In the genomic region with DNA sequence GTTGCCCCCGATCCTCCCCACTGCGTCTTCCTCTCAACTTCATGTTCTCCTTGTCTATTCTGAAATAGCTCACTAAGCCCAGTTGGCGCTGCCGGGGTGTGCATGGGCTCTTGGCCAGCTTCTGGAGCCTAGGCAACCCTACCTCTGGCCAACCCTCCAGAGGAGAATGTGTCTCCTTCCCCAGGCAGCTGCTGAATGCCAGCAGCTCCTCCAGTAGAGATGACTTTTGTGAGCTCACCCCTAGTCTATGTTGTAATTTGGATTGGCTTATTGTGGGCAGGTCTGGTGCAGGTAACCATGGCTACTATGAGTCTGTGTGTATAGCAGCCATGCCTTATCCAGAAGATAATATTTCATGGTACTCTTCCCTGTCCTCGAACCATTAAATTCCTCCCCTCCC, we compare ENCODE assay signal across 7 mouse cellular contexts.
DNase-seq lines count a peak whose midpoint lies in the region; ATAC-seq and TF ChIP-seq lines count a peak whose summit lies in the region.

No protein-coding gene starts in this region.

- intact Hi-C loops in heart, postnatal 25 days (cut with DNase I): no loop called here

- H3K4me3 ChIP-seq in limb, embryonic 13.5 days: no peak overlapping the region
- no peak overlapping the region for H3K4me3 ChIP-seq in limb, embryonic 10.5 days
- no peak overlapping the region for H3K4me3 ChIP-seq in embryonic fibroblast, embryonic 13.5 days (ENCODE audit: insufficient read depth, low read length)
- no peak overlapping the region for H3K4me3 ChIP-seq in lung, embryonic 15.5 days

- peaks cover 19% of the 10 kb centered on the region for H3K36me3 ChIP-seq in limb, embryonic 13.5 days
- peaks cover 47% of the 10 kb centered on the region for H3K36me3 ChIP-seq in limb, embryonic 10.5 days
- H3K36me3 ChIP-seq in lung, embryonic 15.5 days: peaks cover 14% of the 10 kb centered on the region

- no peak for DNase-seq in limb, embryonic 10.5 days (ENCODE audit: low spot score)
- peak; percentile 48 for DNase-seq in heart, postnatal 25 days (ENCODE audit: low spot score)
- DNase-seq in urinary bladder, adult 2 months (ENCODE audit: low spot score): peak; percentile 42
- no peak for DNase-seq in spleen, postnatal 4 days (ENCODE audit: low spot score in 2 of 2)

- no peak overlapping the region for H3K4me2 ChIP-seq in limb, embryonic 13.5 days (replicated peaks)
- no peak overlapping the region for H3K4me2 ChIP-seq in lung, embryonic 15.5 days

- H3K27ac ChIP-seq in limb, embryonic 13.5 days: peak overlapping the region; percentile 1; the same call in 1 of the 2 replicates
- H3K27ac ChIP-seq in limb, embryonic 10.5 days: no peak overlapping the region
- peak overlapping the region; percentile 25 for H3K27ac ChIP-seq in embryonic fibroblast, embryonic 13.5 days (ENCODE audit: insufficient read depth, low read length)
- peak overlapping the region; percentile 71 for H3K27ac ChIP-seq in lung, embryonic 15.5 days

- 0 out of 2 replicates have a peak, but pooled peaks cover 2% of the 10 kb centered on the region for H3K9me3 ChIP-seq in limb, embryonic 13.5 days
- no peaks in the 10 kb centered on the region for H3K9me3 ChIP-seq in limb, embryonic 10.5 days (replicated peaks)
- no peaks in the 10 kb centered on the region for H3K9me3 ChIP-seq in lung, embryonic 15.5 days

- peaks cover 41% of the 10 kb centered on the region for H3K4me1 ChIP-seq in limb, embryonic 13.5 days
- peaks cover 5% of the 10 kb centered on the region; the same call in 1 of the 2 replicates for H3K4me1 ChIP-seq in limb, embryonic 10.5 days
- peaks cover 4% of the 10 kb centered on the region; the same call in 1 of the 2 replicates for H3K4me1 ChIP-seq in embryonic fibroblast, embryonic 13.5 days (ENCODE audit: control insufficient read depth, insufficient read depth, low read length)
- peaks cover 27% of the 10 kb centered on the region for H3K4me1 ChIP-seq in lung, embryonic 15.5 days

- peak; percentile 20; the same call in 1 of the 2 replicates for ATAC-seq in limb, embryonic 13.5 days (ENCODE audit: low FRiP score, low read depth)
- ATAC-seq in lung, embryonic 15.5 days (ENCODE audit: borderline replicate concordance, extremely low read depth, low FRiP score, low TSS enrichment): peak; percentile 41; the same call in 1 of the 2 replicates

- 80% methylated on average over 5 of the region's 5 CpGs for WGBS in limb, embryonic 13.5 days
- 95% methylated on average over 5 of the region's 5 CpGs for WGBS in limb, embryonic 10.5 days
- 65% methylated on average over 5 of the region's 5 CpGs for WGBS in lung, embryonic 15.5 days

- no peak overlapping the region for H3K9ac ChIP-seq in limb, embryonic 13.5 days
- H3K9ac ChIP-seq in lung, embryonic 15.5 days: no peak overlapping the region

- TF ChIP-seq POLR2A in embryonic fibroblast, embryonic 13.5 days (IDR thresholded peaks at IDR 0.05; ENCODE audit: low read depth, low read length): no peak

- H3K27me3 ChIP-seq in limb, embryonic 13.5 days: no peaks in the 10 kb centered on the region
- H3K27me3 ChIP-seq in limb, embryonic 10.5 days (ENCODE audit: low read depth, poor library complexity, severe bottlenecking): no peaks in the 10 kb centered on the region
- H3K27me3 ChIP-seq in lung, embryonic 15.5 days: no peaks in the 10 kb centered on the region

- no peak for TF ChIP-seq CTCF in embryonic fibroblast, embryonic 13.5 days (IDR thresholded peaks at IDR 0.05; ENCODE audit: borderline replicate concordance, insufficient read depth, low read length)

Comparison
In these comparisons a context has a peak if more than half of its experiments do, and no peak if none do; other contexts are left out.
1. DNase-seq: peak in heart, postnatal 25 days (single experiment) and urinary bladder, adult 2 months (single experiment); none in limb, embryonic 10.5 days (single experiment) and spleen, postnatal 4 days (0 of 2).